22 mouse cellular contexts compared by ENCODE assay signal in genomic region chr5:74256705-74257104, GRCm38 (mm10).
DNase-seq lines count a peak whose midpoint lies in the region; ATAC-seq and TF ChIP-seq lines count a peak whose summit lies in the region.
"Had no signal": no experiment of that assay in that cellular context is flagged by ENCODE, and none has a peak within 500 bp of the region (broad histone marks: within the 10 kb centered on the region; RNA-seq: fewer than 3 reads in every experiment).

No protein-coding gene starts in this region.

- intact Hi-C loops in gastrocnemius, adult 2 months (cut with DNase I), result loop anchor here (5.0 kb wide), 1 partner anchor 164 kb away; no protein-coding TSS in a partner anchor
- intact Hi-C loops in gastrocnemius, postnatal 14 days (cut with DNase I; ENCODE audit: low total_unique reads), result no loop called here
- intact Hi-C loops in heart, postnatal 25 days (cut with DNase I), result no loop called here
- intact Hi-C loops in left cerebral cortex, adult 2 months (cut with DNase I), result no loop called here

- peak overlapping the region; percentile 37; the same call in 1 of the 2 replicates for H3K9ac ChIP-seq in heart, embryonic 13.5 days
- no peak overlapping the region for H3K9ac ChIP-seq in heart, embryonic 15.5 days
- H3K9ac ChIP-seq: forebrain, embryonic 15.5 days; hindbrain, embryonic 15.5 days; intestine, embryonic 15.5 days; liver, embryonic 15.5 days had no signal

- H3K27ac ChIP-seq in gastrocnemius, adult 2 months, result peak overlapping the region; percentile 79
- H3K27ac ChIP-seq in heart, embryonic 13.5 days (replicated peaks), result peak overlapping the region; percentile 90
- peak overlapping the region; percentile 16 for H3K27ac ChIP-seq in left cerebral cortex, adult 2 months
- H3K27ac ChIP-seq in heart, embryonic 15.5 days, result peak overlapping the region; percentile 76
- H3K27ac ChIP-seq: forebrain, embryonic 15.5 days; hindbrain, embryonic 15.5 days; intestine, embryonic 15.5 days; liver, embryonic 15.5 days had no signal

- DNase-seq in gastrocnemius, adult 2 months, result peak; percentile 48
- DNase-seq in gastrocnemius, postnatal 14 days, result no peak
- DNase-seq in heart, postnatal 25 days (ENCODE audit: low spot score), result no peak
- no peak for DNase-seq in left cerebral cortex, adult 2 months (ENCODE audit: extremely low spot score in 1 of 2, low spot score in 2 of 2)
- no peak for DNase-seq in left cerebral cortex, adult 11 months (ENCODE audit: low spot score)
- no peak for DNase-seq in spleen, postnatal 10 days (ENCODE audit: low spot score in 2 of 2)
- DNase-seq: adrenal gland, postnatal 14 days; cerebellum, adult 11 months; embryo, embryonic 11 days; lung, postnatal 36 days; retina, postnatal 1 day; right cerebral cortex, postnatal 4 days; thymus, postnatal 14 days had no signal

- no peaks in the 10 kb centered on the region for H3K36me3 ChIP-seq in heart, embryonic 13.5 days
- H3K36me3 ChIP-seq in heart, embryonic 15.5 days, result no peaks in the 10 kb centered on the region
- H3K36me3 ChIP-seq: forebrain, embryonic 15.5 days; G1E; hindbrain, embryonic 15.5 days; intestine, embryonic 15.5 days; liver, embryonic 15.5 days had no signal

- no peak for ATAC-seq in heart, embryonic 13.5 days (ENCODE audit: extremely low read depth, insufficient number of reproducible peaks, low FRiP score, low TSS enrichment)
- no peak for ATAC-seq in heart, embryonic 15.5 days (replicated peaks; ENCODE audit: insufficient number of reproducible peaks, insufficient read depth, low FRiP score, low read depth)
- ATAC-seq: activated CD4-positive, CD25-positive, alpha-beta regulatory T cell, adult 4 months; forebrain, embryonic 15.5 days; intestine, embryonic 15.5 days; midbrain, embryonic 16.5 days had no signal

- H3K9me3 ChIP-seq in heart, embryonic 13.5 days, result no peaks in the 10 kb centered on the region
- no peaks in the 10 kb centered on the region for H3K9me3 ChIP-seq in heart, embryonic 15.5 days (replicated peaks)
- H3K9me3 ChIP-seq: forebrain, embryonic 15.5 days; G1E; hindbrain, embryonic 15.5 days; intestine, embryonic 15.5 days; liver, embryonic 15.5 days had no signal

- no peak for TF ChIP-seq CTCF in gastrocnemius, adult 2 months (IDR thresholded peaks at IDR 0.05)
- no peak for TF ChIP-seq CTCF in left cerebral cortex, adult 2 months (IDR thresholded peaks at IDR 0.05)

- H3K4me1 ChIP-seq in heart, embryonic 13.5 days, result peaks cover 65% of the 10 kb centered on the region
- peaks cover 51% of the 10 kb centered on the region for H3K4me1 ChIP-seq in heart, embryonic 15.5 days (replicated peaks)

- peak overlapping the region; percentile 16; the same call in 1 of the 2 replicates for H3K4me2 ChIP-seq in heart, embryonic 13.5 days
- peak overlapping the region; percentile 1; the same call in 1 of the 2 replicates for H3K4me2 ChIP-seq in heart, embryonic 15.5 days
- H3K4me2 ChIP-seq: forebrain, embryonic 15.5 days; hindbrain, embryonic 15.5 days; intestine, embryonic 15.5 days; liver, embryonic 15.5 days had no signal

- no peaks in the 10 kb centered on the region for H3K27me3 ChIP-seq in heart, embryonic 13.5 days (replicated peaks)
- H3K27me3 ChIP-seq in heart, embryonic 15.5 days, result no peaks in the 10 kb centered on the region
- H3K27me3 ChIP-seq: forebrain, embryonic 15.5 days; hindbrain, embryonic 15.5 days; intestine, embryonic 15.5 days; liver, embryonic 15.5 days had no signal

- WGBS in heart, embryonic 13.5 days, result 42% methylated on average over 4 of the region's 4 CpGs
- WGBS in heart, embryonic 15.5 days, result 40% methylated on average over 4 of the region's 4 CpGs

- H3K4me3 ChIP-seq in gastrocnemius, adult 2 months, result no peak overlapping the region
- no peak overlapping the region for H3K4me3 ChIP-seq in heart, embryonic 13.5 days
- H3K4me3 ChIP-seq in left cerebral cortex, adult 2 months, result no peak overlapping the region
- no peak overlapping the region for H3K4me3 ChIP-seq in heart, embryonic 15.5 days
- H3K4me3 ChIP-seq: forebrain, embryonic 15.5 days; hindbrain, embryonic 15.5 days; intestine, embryonic 15.5 days; liver, embryonic 15.5 days had no signal

Comparison
In these comparisons a context has a peak if more than half of its experiments do, and no peak if none do; other contexts are left out.
1. H3K27ac ChIP-seq: peak in every context shown above with its lines; median percentile 90 in heart, embryonic 13.5 days; 79 in gastrocnemius, adult 2 months; 76 in heart, embryonic 15.5 days; 16 in left cerebral cortex, adult 2 months.